Mouse (Mus musculus) C2C12 (cell line): ENCODE measurements around the gene Adh4. TPM values are rescaled to one million over a fixed set of nuclear protein-coding genes. Genes with fewer than 3 reads are reported as not detected.
"Not testable (repeated sequence)": the region's sequence is repeated elsewhere in the genome, so short reads cannot be mapped to it uniquely, and the experiment has no call there.

Experiments
- H3K27me3 ChIP-seq: one replicate; pipeline ENCODE4 v1.6.1; 2011; ENCODE audit not compliant: control insufficient read depth, insufficient read depth, insufficient read length
- H3K36me3 ChIP-seq: one replicate; pipeline ENCODE4 v1.6.1; 2011; ENCODE audit not compliant: control insufficient read depth, insufficient read depth
- H3K4me3 ChIP-seq: one replicate; pipeline ENCODE4 v1.5.1; 2011; ENCODE audit warnings: mild to moderate bottlenecking, control low read depth; ENCODE audit not compliant: poor library complexity, insufficient read depth, severe bottlenecking
- H3K79me2 ChIP-seq: one replicate; pipeline ENCODE4 v1.6.1; 2011; ENCODE audit not compliant: control insufficient read depth, insufficient read depth
- H3K79me3 ChIP-seq: one replicate; pipeline ENCODE4 v1.6.1; 2011; ENCODE audit warnings: low read depth, control low read depth
- H3ac ChIP-seq: one replicate; pipeline ENCODE3; 2011; ENCODE audit warnings: low read depth; ENCODE audit not compliant: control insufficient read depth, insufficient read length
- CEBPB ChIP-seq: IDR thresholded peaks from one replicate; pipeline ENCODE4 v1.6.1; 2011; ENCODE audit warnings: low read depth, mild to moderate bottlenecking, control low read depth, moderate library complexity
- CTCF ChIP-seq: IDR thresholded peaks from one replicate; pipeline ENCODE4 v1.5.1; 2011; ENCODE audit not compliant: control insufficient read depth, insufficient read depth, insufficient read length
- FOSL1 ChIP-seq: IDR thresholded peaks from one replicate; pipeline ENCODE4 v1.8.0; 2011; ENCODE audit warnings: mild to moderate bottlenecking, low read length; ENCODE audit not compliant: poor library complexity, insufficient read depth, severe bottlenecking
- MAX ChIP-seq: IDR thresholded peaks from one replicate; pipeline ENCODE4 v1.6.1; 2011; ENCODE audit warnings: mild to moderate bottlenecking, control low read depth
- MYOD1 ChIP-seq: IDR thresholded peaks from one replicate; pipeline ENCODE4 v1.6.1; 2011; ENCODE audit warnings: low read depth; ENCODE audit not compliant: control insufficient read depth, insufficient read length
- MYOG ChIP-seq: IDR thresholded peaks from one replicate; pipeline ENCODE4 v1.6.1; 2011; ENCODE audit not compliant: control insufficient read depth, insufficient read length; ENCODE audit errors: extremely low read depth
- USF1 ChIP-seq: IDR thresholded peaks from one replicate; pipeline ENCODE4 v1.6.1; 2011; ENCODE audit warnings: low read depth, mild to moderate bottlenecking, control low read depth, moderate library complexity
- long read RNA-seq, 2 experiments: library from polyadenylated mRNA; unstranded; transcript quantifications; one replicate each; pipeline ENCODE4 v2.0.0; 2019 to 2020
- polyA plus RNA-seq: library from polyadenylated mRNA; unstranded; fragments of >200 nt; fragmentation: generic; extraction: Trizol; gene quantifications from one replicate; pipeline ENCODE4 v1.2.1, GENCODE M21; 2012; ENCODE audit warnings: missing spikeins

The Adh4 gene
- not detected for polyA plus RNA-seq
- long read RNA-seq, experiment 1: 0 reads
- long read RNA-seq, experiment 2: 0 reads

DNA sequence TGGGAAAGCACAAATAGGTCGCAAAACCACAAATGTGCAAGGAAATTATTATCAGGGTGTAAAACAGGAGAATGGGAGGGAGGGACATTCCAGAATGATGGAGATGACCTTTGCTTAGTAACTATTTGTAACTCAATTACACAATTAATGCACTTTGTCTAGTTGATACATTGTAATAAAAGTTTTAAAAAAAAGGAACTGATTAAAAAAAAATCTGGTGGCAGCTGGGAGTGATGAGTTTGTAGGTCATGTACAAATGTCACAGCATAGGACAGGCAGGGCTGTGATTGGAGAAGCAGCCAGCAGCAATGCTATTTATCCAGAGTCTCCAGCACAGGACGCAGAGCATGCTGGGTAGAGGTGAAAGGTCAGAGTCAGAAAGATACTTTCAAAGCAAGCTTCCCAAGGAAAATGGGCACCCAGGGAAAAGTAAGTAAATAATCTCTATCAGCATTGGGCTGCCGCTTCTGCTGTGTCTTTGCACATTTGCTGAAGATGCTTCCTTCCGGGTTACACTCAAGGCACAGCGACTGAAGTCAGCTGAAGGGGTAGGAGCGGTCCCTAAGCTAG is at the start of gene Adh4:
Gene Adh4, plus strand, starts transcription at position 346 of the 570 bp plus-strand sequence.
- TF ChIP-seq MYOG (no peak), CEBPB (no peak), MAX (no peak), CTCF (no peak), FOSL1 (no peak), USF1 (no peak), MYOD1 (no peak)
- Histone ChIP-seq H3K27me3 (no peaks in the 10 kb centered on the region), H3K79me2 (no peaks in the 10 kb centered on the region), H3K4me3 (no peak within 1 kb of the TSS), H3ac (no peak within 1 kb of the TSS), H3K36me3 (no peaks in the 10 kb centered on the region), H3K79me3 (no peaks in the 10 kb centered on the region)

DNA sequence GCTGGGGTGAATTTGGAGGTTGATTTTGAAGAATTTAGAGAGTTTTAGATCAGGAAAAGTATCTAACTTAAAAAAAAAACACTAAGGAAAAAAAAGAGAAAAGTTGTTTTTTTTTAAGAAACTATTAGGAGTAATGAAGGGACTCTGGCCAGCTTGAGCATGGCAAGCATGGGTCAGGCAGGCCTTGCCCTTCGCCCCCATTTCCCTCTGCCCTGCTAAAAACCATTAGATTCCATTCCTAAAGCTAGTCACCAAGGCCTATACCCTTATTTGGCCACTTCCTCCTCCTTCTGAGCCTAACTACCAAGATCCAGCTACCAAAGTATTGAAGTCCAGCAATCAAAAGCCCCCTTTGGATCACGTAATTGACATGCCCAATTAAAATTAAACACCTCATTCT is 49.1 kb upstream of the Adh4 start:
- H3K36me3 ChIP-seq: no peaks in the 10 kb centered on the region
- H3K79me2 ChIP-seq: no peaks in the 10 kb centered on the region
- no peak overlapping the region for H3ac ChIP-seq
- no peaks in the 10 kb centered on the region for H3K79me3 ChIP-seq
- H3K4me3 ChIP-seq: no peak overlapping the region
- no peaks in the 10 kb centered on the region for H3K27me3 ChIP-seq
- no peak for TF ChIP-seq MYOG
- TF ChIP-seq MYOD1: no peak
- TF ChIP-seq CTCF: no peak
- no peak for TF ChIP-seq FOSL1
- TF ChIP-seq CEBPB: no peak
- TF ChIP-seq USF1: no peak
- TF ChIP-seq MAX: no peak

DNA sequence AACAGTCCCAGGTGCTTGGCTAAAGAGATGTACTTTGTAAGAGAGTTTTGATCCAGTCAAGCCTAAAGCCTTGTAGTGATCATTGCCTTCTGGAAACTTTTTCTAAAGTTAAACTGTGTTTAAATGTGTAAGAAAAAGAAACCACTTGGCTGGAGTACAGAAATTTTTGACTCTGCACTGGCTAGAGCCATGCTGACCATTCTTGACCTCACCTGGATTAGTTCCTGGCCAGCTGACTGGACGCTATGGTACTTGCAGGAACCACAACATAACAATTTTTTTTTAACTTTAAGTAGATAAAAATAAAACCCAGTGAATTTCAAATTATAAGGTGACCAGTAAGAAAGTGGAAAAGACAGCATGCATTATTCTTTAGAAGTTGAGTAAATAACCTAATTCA is 45.7 kb upstream of the Adh4 start:
- TF ChIP-seq MYOD1 (no peak), FOSL1 (no peak), USF1 (no peak), CEBPB (no peak), MYOG (no peak), MAX (no peak), CTCF (no peak)
- Histone ChIP-seq H3K27me3 (no peaks in the 10 kb centered on the region), H3K4me3 (no peak overlapping the region), H3K79me3 (no peaks in the 10 kb centered on the region), H3ac (no peak overlapping the region), H3K79me2 (no peaks in the 10 kb centered on the region), H3K36me3 (no peaks in the 10 kb centered on the region)

DNA sequence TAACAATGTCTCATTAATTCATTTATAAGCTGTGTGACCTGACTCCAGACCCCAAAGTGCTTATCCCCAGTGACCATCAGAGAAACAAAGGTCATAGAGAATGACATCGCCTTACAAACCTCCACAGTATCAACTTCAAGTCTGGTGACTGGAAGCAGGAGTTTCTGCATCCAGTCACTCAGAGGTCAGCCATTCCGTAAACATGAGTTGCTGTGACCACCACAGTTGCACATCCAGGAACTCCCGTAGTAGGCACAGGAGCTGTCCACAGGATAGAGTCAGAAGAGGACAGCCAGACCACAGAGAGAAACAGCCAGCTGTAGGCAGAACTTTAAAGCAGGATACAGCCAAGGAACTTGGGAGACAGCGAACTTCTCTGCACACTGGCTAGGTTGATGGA is 45.0 kb upstream of the Adh4 start:
- H3K4me3 ChIP-seq, H3K79me3 ChIP-seq, H3K27me3 ChIP-seq, H3K79me2 ChIP-seq, H3ac ChIP-seq, H3K36me3 ChIP-seq: not testable (repeated sequence)

DNA sequence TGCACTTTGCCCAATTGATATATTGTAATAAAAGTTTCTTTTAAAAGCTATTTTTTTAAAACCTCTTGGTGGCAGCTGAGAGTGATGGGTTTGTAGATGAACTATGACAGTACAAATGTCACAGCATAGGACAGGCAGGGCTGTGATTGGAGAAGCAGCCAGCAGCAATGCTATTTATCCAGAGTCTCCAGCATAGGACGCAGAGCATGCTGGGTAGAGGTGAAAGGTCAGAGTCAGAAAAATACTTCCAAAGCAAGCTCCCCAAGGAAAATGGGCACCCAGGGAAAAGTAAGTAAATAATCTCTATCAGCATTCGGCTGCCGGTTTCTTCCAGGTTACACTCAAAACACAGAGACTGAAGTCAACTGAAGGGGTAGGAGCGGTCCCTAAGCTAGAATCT is 41.3 kb upstream of the Adh4 start:
- H3K27me3 ChIP-seq: peaks cover 10% of the 10 kb centered on the region
- no peaks in the 10 kb centered on the region for H3K79me2 ChIP-seq
- no peak for TF ChIP-seq USF1
- TF ChIP-seq FOSL1: no peak
- TF ChIP-seq MYOG: no peak
- no peak for TF ChIP-seq MAX
- no peak for TF ChIP-seq CEBPB
- no peak for TF ChIP-seq CTCF
- no peak for TF ChIP-seq MYOD1

DNA sequence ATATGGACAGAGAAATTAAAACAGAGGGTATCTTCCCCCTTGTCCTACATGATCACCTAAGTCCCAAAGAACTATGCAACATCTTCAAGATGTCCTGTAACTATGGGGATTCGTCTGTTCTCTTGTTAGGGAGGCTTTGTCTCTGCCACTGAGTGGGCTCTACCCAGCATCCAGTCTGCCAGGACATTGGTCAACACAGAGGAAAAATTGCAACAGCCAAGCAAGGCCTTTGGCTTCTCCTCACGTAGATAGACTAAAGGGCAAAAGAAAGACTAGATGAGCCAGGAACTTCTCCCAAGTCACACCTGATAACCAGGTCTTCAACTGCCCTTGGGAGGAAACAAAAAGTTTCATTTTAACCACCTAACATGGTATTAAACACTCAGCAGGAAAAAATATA is 40.1 kb upstream of the Adh4 start:
- TF ChIP-seq MYOD1: no peak
- TF ChIP-seq CEBPB: no peak
- TF ChIP-seq MYOG: no peak
- TF ChIP-seq CTCF: no peak
- TF ChIP-seq MAX: no peak
- no peak for TF ChIP-seq FOSL1
- Histone ChIP-seq H3K79me2 (no peaks in the 10 kb centered on the region), H3K27me3 (peaks cover 10% of the 10 kb centered on the region), H3K79me3 (no peaks in the 10 kb centered on the region), H3K4me3 (no peak overlapping the region), H3K36me3 (no peaks in the 10 kb centered on the region), H3ac (no peak overlapping the region)

More for the DNA sequence above, 41.3 kb upstream of the Adh4 start:
- H3K36me3 ChIP-seq: no peaks in the 10 kb centered on the region
- H3K79me3 ChIP-seq: no peaks in the 10 kb centered on the region
- H3ac ChIP-seq: no peak overlapping the region
- H3K4me3 ChIP-seq: no peak overlapping the region
